ENCODE assay signal across 19 mouse cellular contexts in genomic region chr3:27698671-27699070, GRCm38 (mm10). TPM values are rescaled to one million over a fixed set of nuclear protein-coding genes. Genes with fewer than 3 reads are reported as not detected.
A peak's percentile ranks its signal among the peaks of the same experiment; 100 is the strongest.
DNase-seq lines count a peak whose midpoint lies in the region; ATAC-seq and TF ChIP-seq lines count a peak whose summit lies in the region.
"Had no signal": no experiment of that assay in that cellular context is flagged by ENCODE, and none has a peak within 500 bp of the region (broad histone marks: within the 10 kb centered on the region; RNA-seq: fewer than 3 reads in every experiment).

No protein-coding gene starts in this region.

- intact Hi-C loops in heart, adult 2 months (cut with DNase I) = no loop called here
- intact Hi-C loops in left cerebral cortex, postnatal 10 days (cut with DNase I) = loop anchor here (10.0 kb wide), 1 partner anchor 224 kb away; no protein-coding TSS in a partner anchor

- peaks cover 6% of the 10 kb centered on the region for H3K36me3 ChIP-seq in heart, adult 2 months (ENCODE audit: control insufficient read depth, insufficient read depth, low read length)
- H3K36me3 ChIP-seq in heart, embryonic 11.5 days (ENCODE audit: control insufficient read depth, insufficient read depth, low read length) = 0 out of 2 replicates have a peak, but pooled peaks cover 3% of the 10 kb centered on the region
- H3K36me3 ChIP-seq: midbrain, embryonic 12.5 days had no signal

- H3K4me2 ChIP-seq in heart, embryonic 11.5 days = no peak overlapping the region
- H3K4me2 ChIP-seq: lung, embryonic 14.5 days; midbrain, embryonic 12.5 days had no signal

- DNase-seq in heart, adult 2 months = peak in 1 of 2 experiments; percentile 18
- peak; percentile 57 for DNase-seq in left cerebral cortex, adult 11 months (ENCODE audit: low spot score)
- no peak for DNase-seq in left cerebral cortex, postnatal 10 days (ENCODE audit: extremely low spot score in 1 of 2, low spot score in 2 of 2)
- DNase-seq in layer of hippocampus, postnatal 36 days = peak; percentile 29 to 43
- DNase-seq in right cerebral cortex, postnatal 25 days = peak; percentile 75
- no peak for DNase-seq in retina, postnatal 1 day
- DNase-seq in T-cell, adult 2 months (ENCODE audit: low spot score) = no peak
- DNase-seq: adrenal gland, adult 8-10 months; B cell, adult 2 months; cerebellum, postnatal 14 days; kidney, adult 9 months; kidney, postnatal 4 days; lung, embryonic 14.5 days had no signal

- H3K27me3 ChIP-seq in heart, adult 2 months (ENCODE audit: control insufficient read depth, insufficient read depth, low read length) = no peaks in the 10 kb centered on the region
- H3K27me3 ChIP-seq in heart, embryonic 11.5 days (ENCODE audit: control insufficient read depth, insufficient read depth, low read length) = no peaks in the 10 kb centered on the region
- H3K27me3 ChIP-seq: midbrain, embryonic 12.5 days had no signal

- H3K9me3 ChIP-seq in heart, embryonic 11.5 days (replicated peaks; ENCODE audit: control insufficient read depth, low read length) = no peaks in the 10 kb centered on the region
- H3K9me3 ChIP-seq: hindbrain, embryonic 10.5 days; midbrain, embryonic 12.5 days had no signal

- TF ChIP-seq EP300 in heart, adult 2 months (IDR thresholded peaks at IDR 0.05; ENCODE audit: insufficient read depth, low read depth, low read length) = no peak

- TF ChIP-seq POLR2A in heart, adult 2 months (IDR thresholded peaks at IDR 0.05; ENCODE audit: insufficient read depth, low read depth, low read length) = no peak

- TF ChIP-seq CTCF in heart, adult 2 months (IDR thresholded peaks at IDR 0.05) = no peak

- peaks cover 16% of the 10 kb centered on the region for H3K79me2 ChIP-seq in heart, adult 2 months (replicated peaks; ENCODE audit: control insufficient read depth, insufficient read depth, low read length)

- peak overlapping the region; percentile 11; the same call in 1 of the 2 replicates for H3K9ac ChIP-seq in heart, adult 2 months (ENCODE audit: low read depth, low read length)
- no peak overlapping the region for H3K9ac ChIP-seq in heart, embryonic 11.5 days (ENCODE audit: low read depth, low read length)
- H3K9ac ChIP-seq: lung, embryonic 14.5 days; midbrain, embryonic 12.5 days had no signal

- H3K4me1 ChIP-seq in heart, adult 2 months (ENCODE audit: control insufficient read depth, insufficient read depth, low read length) = peaks cover 27% of the 10 kb centered on the region
- peaks cover 24% of the 10 kb centered on the region for H3K4me1 ChIP-seq in heart, embryonic 11.5 days (ENCODE audit: control insufficient read depth, insufficient read depth, low read length)
- H3K4me1 ChIP-seq: midbrain, embryonic 12.5 days had no signal

- WGBS in heart, adult 2 months = 60% methylated on average over 6 of the region's 6 CpGs
- WGBS in heart, embryonic 11.5 days (ENCODE audit: insufficient replicate concordance) = 79% methylated on average over 6 of the region's 6 CpGs

- H3K27ac ChIP-seq in heart, adult 2 months = peak overlapping the region; percentile 21; the same call in 1 of the 2 replicates
- H3K27ac ChIP-seq in heart, embryonic 11.5 days (ENCODE audit: low read depth, low read length) = no peak overlapping the region
- H3K27ac ChIP-seq: hindbrain, embryonic 10.5 days; macrophage; midbrain, embryonic 12.5 days had no signal

- ATAC-seq in heart, embryonic 11.5 days (replicated peaks; ENCODE audit: insufficient number of reproducible peaks, low FRiP score, low TSS enrichment) = no peak
- ATAC-seq: forebrain, embryonic 14.5 days had no signal

- no peak overlapping the region for H3K4me3 ChIP-seq in heart, adult 2 months
- no peak overlapping the region for H3K4me3 ChIP-seq in heart, embryonic 11.5 days (ENCODE audit: low read depth, low read length)
- H3K4me3 ChIP-seq: hindbrain, embryonic 10.5 days; midbrain, embryonic 12.5 days; myocyte had no signal

RNA-seq across cellular contexts. Expression of gene Fndc3b, which starts 12.4 kb away (rescaled TPM):
- 10 to 100 TPM; 52.1 to 57.4 TPM for total RNA-seq in heart, adult 2 months (2021)
- 15.3 and 24.7 TPM in 2 replicates for polyA plus RNA-seq in heart, adult 2 months (2012; rRNA removed)
- polyA plus RNA-seq in heart, embryonic 11.5 days (2014; fragmentation: Nextera tagmentation; extraction: Ambion mirVana) = 27.5 and 28.6 TPM in 2 replicates
- total RNA-seq in left cerebral cortex, postnatal 10 days (2021) = 10 to 100 TPM; 22.9 to 25.7 TPM
- 10 to 100 TPM; 21.0 to 22.9 TPM for total RNA-seq in layer of hippocampus, postnatal 36 days (2021)

Comparison
In these comparisons a context has a peak if more than half of its experiments do, and no peak if none do; other contexts are left out.
1. DNase-seq: peak in left cerebral cortex, adult 11 months (single experiment), layer of hippocampus, postnatal 36 days (2 of 2) and right cerebral cortex, postnatal 25 days (single experiment); none in left cerebral cortex, postnatal 10 days (0 of 2), retina, postnatal 1 day (single experiment) and T-cell, adult 2 months (single experiment).